Mouse (Mus musculus) heart, postnatal 14 days (tissue): Measurements from ENCODE around the gene Actr5. TPM values are rescaled to one million over a fixed set of nuclear protein-coding genes. Genes with fewer than 3 reads are reported as not detected.

Source experiments
- DNase-seq, 2 experiments: peaks; one replicate each; pipeline ENCODE4 v3.0.0; 2021 to 2022
- intact Hi-C: fragments of 180-260 bp; cut with DNase I; formaldehyde crosslinking; loops from one replicate; pipeline ENCODE4 v1.15.1; 2025
- long read RNA-seq, 2 experiments: library from polyadenylated mRNA; stranded (forward); transcript quantifications; one replicate each; pipeline ENCODE4 v2.0.0; 2021
- total RNA-seq, 2 experiments: library from RNA; stranded (reverse); gene quantifications; 2 replicates each; pipeline ENCODE4 v1.2.3; 2021

Gene Actr5
- 1 to 10 TPM; 6.9 to 8.9 TPM for total RNA-seq
- long read RNA-seq, experiment 1, transcript Actr5-201 (9 exons, 2,402 nt) = major isoform, 6 of 8 reads
- long read RNA-seq, experiment 1, partial matches to known transcripts = 0 of 8 reads
- long read RNA-seq, experiment 1, other reads (novel, unspliced or antisense) = 2 of 8 reads
- long read RNA-seq, experiment 2, transcript Actr5-201 (9 exons, 2,402 nt) = major isoform, 10 of 15 reads
- long read RNA-seq, experiment 2, partial matches to known transcripts = 1 of 15 reads
- long read RNA-seq, experiment 2, other reads (novel, unspliced or antisense) = 4 of 15 reads

- DNase-seq = peak; percentile 92 to 93
- intact Hi-C loops = no loop called here
Measured at GRCm38 (mm10) chr2:158624718-158625222, at the start of gene Actr5. Gene Actr5 (plus strand): TSS chr2:158624888.

GRCm38 (mm10) chr2:158579979-158580378, 44.7 kb upstream of the Actr5 start:
- intact Hi-C loops = no loop called here
- no peak for DNase-seq

- DNase-seq = peak; percentile 44 to 68
- intact Hi-C loops = no loop called here
Measured at GRCm38 (mm10) chr2:158584621-158585358, 39.9 kb upstream of the Actr5 start.

GRCm38 (mm10) chr2:158588524-158589271, 36.0 kb upstream of the Actr5 start:
- intact Hi-C loops = no loop called here

GRCm38 (mm10) chr2:158590495-158590894, 34.2 kb upstream of the Actr5 start:
- DNase-seq = no peak
- intact Hi-C loops = no loop called here

More at GRCm38 (mm10) chr2:158588524-158589271, 36.0 kb upstream of the Actr5 start:
- DNase-seq = no peak

- DNase-seq = no peak
- intact Hi-C loops = no loop called here
Measured at GRCm38 (mm10) chr2:158591286-158591685, 33.4 kb upstream of the Actr5 start.

- DNase-seq = no peak
- intact Hi-C loops = no loop called here
Measured at GRCm38 (mm10) chr2:158593371-158593770, 31.3 kb upstream of the Actr5 start.

GRCm38 (mm10) chr2:158595103-158595502, 29.6 kb upstream of the Actr5 start:
- peak in 1 of 2 experiments; percentile 11 for DNase-seq
- intact Hi-C loops = no loop called here

- intact Hi-C loops = no loop called here
- DNase-seq = no peak
Measured at GRCm38 (mm10) chr2:158595577-158595976, 29.1 kb upstream of the Actr5 start.

GRCm38 (mm10) chr2:158596803-158597202, 27.9 kb upstream of the Actr5 start:
- no peak for DNase-seq
- intact Hi-C loops = no loop called here

- no peak for DNase-seq
- intact Hi-C loops = no loop called here
Measured at GRCm38 (mm10) chr2:158600517-158600916, 24.2 kb upstream of the Actr5 start.

- intact Hi-C loops = no loop called here
- no peak for DNase-seq
Measured at GRCm38 (mm10) chr2:158601326-158601725, 23.4 kb upstream of the Actr5 start.

GRCm38 (mm10) chr2:158602663-158603062, 22.0 kb upstream of the Actr5 start:
- intact Hi-C loops = no loop called here
- DNase-seq = no peak

- intact Hi-C loops = no loop called here
- no peak for DNase-seq
Measured at GRCm38 (mm10) chr2:158606511-158606964, 18.1 kb upstream of the Actr5 start.

GRCm38 (mm10) chr2:158609681-158610080, 15.0 kb upstream of the Actr5 start:
- intact Hi-C loops = no loop called here
- DNase-seq = no peak

GRCm38 (mm10) chr2:158610488-158611325, 14.0 kb upstream of the Actr5 start, which contains the start of gene Slc32a1:
Gene Slc32a1 (plus strand): TSS chr2:158610767.
- intact Hi-C loops = no loop called here
- peak in 1 of 2 experiments; percentile 7 for DNase-seq

- DNase-seq = no peak
- intact Hi-C loops = no loop called here
Measured at GRCm38 (mm10) chr2:158611326-158611719, 13.4 kb upstream of the Actr5 start.

GRCm38 (mm10) chr2:158611726-158612670, 12.7 kb upstream of the Actr5 start:
- no peak for DNase-seq
- intact Hi-C loops = no loop called here
